Mouse (Mus musculus) c-Kit-positive CD71-positive TER-119-positive erythroid progenitor cells, embryonic 14.5 days (primary cell): ENCODE results near the gene Dhcr24.

Experiments
- DNase-seq: peaks from one replicate; pipeline ENCODE4 v3.0.0-alpha.2; 2013; ENCODE audit warnings: low spot score

Dhcr24 gene

GRCm38 (mm10) chr4:106560846-106561781, at the start of gene Dhcr24:
TSS of gene Dhcr24 (plus strand) at chr4:106561038.
- peak; percentile 89 for DNase-seq

- DNase-seq: no peak
These were observed 46.2 kb upstream of the Dhcr24 start for GRCm38 (mm10) chr4:106514606-106515005.

DNA sequence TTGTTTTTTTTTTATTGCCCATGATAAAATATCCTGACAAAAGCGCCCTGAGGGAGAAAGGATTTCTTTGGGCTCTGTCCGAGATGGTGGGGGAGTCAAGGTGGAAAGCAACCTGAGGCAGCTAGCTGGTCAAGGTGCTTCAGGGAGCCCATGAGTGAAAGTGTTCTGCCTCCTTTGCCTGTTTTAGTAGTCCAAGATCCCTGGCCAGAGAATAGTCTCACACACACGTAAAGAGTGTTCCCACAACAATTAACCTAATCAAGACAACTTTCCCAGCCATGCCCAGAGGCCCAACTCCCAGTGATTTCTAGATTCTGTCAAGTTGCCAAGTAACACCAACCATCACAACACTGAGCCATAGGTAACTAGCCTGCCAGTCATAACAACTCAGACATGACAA, 38.3 kb upstream of the Dhcr24 start:
- no peak for DNase-seq

DNA sequence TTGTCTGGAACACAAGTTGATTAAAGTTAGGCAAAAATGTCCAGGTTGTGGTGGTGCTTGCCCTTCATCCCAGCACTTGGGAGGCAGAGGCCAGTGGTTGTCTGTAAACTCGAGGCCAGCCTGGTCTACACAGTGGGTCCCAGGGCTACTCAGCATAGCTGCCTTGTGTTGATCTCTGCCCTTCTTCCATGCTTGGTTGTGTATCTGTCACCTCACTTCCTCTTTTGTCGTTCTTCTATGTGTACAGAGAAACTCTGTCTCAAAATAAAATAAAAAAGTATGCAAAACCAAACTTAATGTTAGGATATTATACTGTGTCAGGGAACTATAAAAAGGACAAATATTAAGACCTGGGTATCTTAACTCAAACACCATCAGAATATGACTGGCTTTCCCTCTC, 36.7 kb upstream of the Dhcr24 start:
- DNase-seq: no peak

- no peak for DNase-seq
These were observed 35.8 kb upstream of the Dhcr24 start for GRCm38 (mm10) chr4:106525001-106525400.

DNA sequence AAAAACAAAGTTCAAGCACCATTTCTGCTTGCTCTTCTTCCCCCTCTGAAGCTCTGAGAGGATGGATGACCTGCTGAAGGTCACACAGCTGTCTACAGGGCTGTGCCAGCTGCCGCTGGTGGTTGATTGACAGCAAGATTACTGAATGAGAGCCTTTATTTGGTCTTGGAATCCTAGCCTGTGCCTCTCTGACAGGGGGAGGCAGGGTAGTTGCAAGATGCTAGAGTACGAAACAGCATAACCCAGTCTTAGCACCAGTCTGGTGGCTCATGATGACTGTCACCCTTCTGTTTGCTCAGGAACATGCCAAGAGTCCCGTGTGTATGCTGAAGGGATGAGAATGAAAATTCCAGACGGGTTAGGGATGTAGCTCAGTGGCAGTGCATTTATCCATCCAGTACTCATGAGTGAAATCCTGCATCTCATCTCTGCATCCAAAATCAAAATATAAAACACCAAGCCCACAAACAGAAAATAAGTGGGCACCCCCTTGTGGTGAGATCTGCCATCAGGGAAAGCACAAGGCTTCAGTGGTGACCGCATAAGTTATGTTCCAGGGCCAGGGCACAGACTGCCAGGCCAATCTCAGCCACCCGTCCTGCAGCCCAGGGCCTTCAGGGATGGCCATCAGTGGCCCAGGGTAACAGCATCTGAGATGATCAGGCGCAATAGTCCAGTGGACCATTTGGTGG, 32.8 kb upstream of the Dhcr24 start:
- no peak for DNase-seq

DNA sequence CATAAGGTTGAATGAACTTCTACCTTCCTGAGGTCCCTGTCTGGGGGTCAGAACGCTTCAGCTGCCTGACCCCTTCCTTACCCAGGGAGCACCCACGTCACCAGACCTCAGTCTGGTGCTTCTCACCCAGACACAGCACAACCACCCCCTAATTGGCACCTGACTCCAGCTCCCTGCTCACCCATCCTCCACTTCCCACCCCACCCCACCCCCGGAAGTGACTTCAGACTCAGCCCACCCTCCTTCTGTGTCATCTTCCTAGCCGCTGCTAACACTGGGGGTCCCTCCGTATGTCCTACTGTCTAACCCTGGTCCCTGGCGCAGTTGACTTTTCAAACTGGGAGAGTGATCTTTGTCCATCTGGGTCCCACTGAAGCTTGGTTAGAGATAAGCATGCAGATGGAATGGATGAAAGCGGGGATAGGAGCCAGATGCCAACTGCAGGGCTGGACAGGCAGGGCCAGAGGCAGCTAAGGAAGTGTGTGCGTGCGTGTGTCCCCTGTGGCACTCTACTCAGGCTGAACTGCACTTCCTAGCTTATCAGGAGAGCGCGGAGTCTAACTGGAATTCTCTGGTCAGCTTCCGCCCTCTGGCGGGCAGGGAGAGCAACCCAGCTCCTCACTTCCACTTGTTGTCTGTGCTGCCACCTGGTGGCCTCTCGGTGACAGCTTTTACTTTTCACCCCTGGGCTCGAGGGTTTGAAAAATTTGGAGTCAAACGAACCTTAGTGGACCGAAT, 31.3 kb upstream of the Dhcr24 start:
- peak; percentile 85 for DNase-seq

GRCm38 (mm10) chr4:106530113-106530482, 30.7 kb upstream of the Dhcr24 start:
- DNase-seq: no peak

GRCm38 (mm10) chr4:106533421-106534080, 27.3 kb upstream of the Dhcr24 start:
- DNase-seq: no peak

- DNase-seq: no peak
These were observed 26.6 kb upstream of the Dhcr24 start for GRCm38 (mm10) chr4:106534256-106534655.

GRCm38 (mm10) chr4:106539756-106540155, 21.1 kb upstream of the Dhcr24 start:
- no peak for DNase-seq

DNA sequence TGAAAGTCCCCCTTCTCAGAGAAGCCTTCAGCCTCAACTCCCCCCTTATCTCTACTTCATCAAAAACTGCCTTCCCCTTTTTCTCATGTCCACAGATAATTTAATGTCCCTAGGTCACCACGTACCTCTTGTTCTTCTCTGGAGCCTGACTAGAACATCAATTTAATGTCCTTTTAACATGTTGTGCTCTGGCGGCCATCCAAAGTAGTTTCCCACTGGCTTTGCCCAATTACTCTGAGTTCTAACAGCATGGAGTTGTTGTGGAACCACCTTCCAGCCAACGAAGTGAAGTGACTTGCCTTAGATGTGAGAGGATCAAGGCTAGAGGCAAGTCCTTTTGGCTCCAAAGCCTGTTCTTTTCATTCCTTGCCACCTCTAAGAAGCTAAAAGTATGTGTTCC, 19.3 kb upstream of the Dhcr24 start:
- no peak for DNase-seq

GRCm38 (mm10) chr4:106542211-106542610, 18.6 kb upstream of the Dhcr24 start:
- DNase-seq: no peak

DNA sequence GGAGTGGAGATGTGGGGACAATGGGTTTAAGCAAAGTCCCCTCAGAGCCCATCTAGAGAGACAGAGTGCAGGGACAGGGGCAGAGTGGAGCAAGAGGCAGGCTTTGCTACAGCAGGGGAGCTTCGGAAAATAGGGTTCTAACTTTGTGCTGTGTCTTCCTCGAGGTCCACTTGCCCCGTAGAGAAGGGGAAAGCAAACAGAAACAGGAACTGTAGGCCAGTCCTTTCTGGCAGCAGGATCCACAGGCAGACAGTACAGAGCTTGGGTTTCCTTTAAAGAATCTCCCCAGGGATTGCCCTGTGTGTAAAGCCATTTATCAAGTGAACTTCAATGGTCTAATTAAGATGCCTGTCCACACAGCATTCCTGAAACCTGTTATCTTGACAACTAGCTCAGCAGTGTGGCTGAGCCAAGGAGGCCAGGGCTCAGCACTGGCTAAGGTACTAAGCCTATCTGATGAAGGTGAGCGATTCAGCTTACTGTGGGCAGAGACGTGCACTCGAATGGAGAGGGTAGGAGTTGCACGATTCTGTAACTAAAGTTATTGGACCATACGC, 14.9 kb upstream of the Dhcr24 start:
- DNase-seq: no peak

DNA sequence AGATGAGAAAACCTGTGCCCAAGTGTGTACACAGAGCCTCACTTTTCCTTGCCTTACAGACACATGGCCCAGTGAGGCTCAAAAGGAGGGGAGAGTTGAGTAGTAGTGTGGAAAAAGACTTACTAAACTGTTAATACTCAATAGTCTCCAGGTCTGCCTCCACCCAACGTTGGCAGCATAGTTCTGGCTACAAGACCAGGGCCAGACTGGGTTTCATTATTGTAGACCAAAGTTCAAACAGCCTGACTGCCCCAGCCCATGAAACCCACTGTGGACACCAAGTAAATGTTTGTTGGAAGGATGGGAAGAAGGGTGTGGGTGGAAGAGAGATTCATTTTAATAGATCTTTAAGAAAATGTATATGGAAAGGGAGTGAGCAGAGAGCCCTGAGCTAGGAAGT, 13.9 kb upstream of the Dhcr24 start:
- DNase-seq: no peak

DNA sequence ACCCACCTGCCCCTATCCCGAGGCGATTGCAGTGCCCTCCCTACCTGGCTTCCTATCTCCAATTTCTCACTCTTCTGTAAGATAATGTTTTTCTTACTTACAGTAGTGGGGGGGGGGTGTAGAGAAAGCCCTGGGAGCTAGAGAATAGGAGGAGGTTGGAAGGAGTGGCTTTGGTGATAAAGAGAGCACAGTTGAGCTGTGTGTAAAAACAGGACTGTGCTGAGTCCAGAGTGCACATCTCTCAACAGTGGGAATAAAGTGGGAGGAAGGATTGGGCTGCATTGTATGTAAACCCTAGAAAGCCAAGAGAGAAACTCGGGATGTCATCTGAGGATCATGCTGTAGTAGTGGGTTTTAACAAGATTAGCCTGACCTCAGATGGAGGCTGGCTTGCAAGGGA, 12.7 kb upstream of the Dhcr24 start:
- DNase-seq: no peak

DNA sequence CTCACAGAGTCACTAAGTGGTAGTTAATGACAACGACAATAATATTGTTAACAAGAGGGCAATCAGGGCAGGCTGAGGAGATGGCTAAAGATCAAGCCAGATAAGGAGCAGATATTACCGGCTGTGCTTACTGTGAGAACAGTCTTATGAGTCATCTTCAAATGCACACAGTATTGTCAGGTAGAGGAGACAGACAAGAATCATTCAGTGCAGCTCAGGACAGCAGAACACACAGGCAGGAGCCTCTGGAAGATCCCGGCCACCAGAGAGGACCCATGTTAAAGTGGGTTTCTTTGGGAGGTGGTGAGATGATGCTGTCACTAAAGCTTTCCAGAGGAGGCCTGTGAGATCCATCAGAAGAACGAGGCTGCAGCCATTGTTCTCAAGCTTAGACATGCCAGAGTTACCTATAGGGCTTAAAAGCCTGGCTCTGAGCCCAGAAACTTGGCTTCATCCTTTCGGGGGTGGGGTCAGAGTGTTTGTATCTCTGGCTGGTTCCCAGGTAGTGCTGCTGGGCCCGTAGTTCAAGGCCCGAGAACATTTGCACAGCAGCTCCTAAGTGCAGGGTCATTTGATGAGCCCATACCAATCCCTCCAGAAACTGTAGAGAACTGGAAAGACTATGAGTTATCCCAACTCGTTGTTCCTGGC, 10.2 kb upstream of the Dhcr24 start:
- DNase-seq: no peak

DNA sequence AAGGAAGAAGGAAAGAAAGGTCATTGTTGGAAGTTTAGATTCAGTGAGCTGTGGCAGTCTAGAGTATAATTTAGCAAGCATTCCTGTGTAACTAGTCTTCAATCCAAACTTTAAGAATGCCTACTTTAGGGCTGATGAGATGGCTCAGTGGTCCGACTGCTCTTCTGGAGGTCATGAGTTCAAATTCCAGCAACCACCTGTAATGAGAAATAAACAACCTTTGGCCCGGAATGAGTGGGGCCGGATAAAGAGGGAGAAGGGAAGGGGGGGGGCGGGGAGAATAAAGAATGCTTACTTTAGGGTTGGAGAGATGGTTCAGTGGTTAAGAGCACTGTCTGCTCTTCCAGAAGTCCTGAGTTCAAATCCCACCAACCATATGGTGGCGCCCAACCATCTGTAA, 3.6 kb upstream of the Dhcr24 start:
- DNase-seq: no peak

GRCm38 (mm10) chr4:106557978-106558377, 2.9 kb upstream of the Dhcr24 start:
- no peak for DNase-seq

- DNase-seq: no peak
These were observed 1.3 kb upstream of the Dhcr24 start for GRCm38 (mm10) chr4:106559343-106560212.
